Mouse (Mus musculus): ENCODE measurements around the gene Arhgap40. TPM values are rescaled to one million over a fixed set of nuclear protein-coding genes. Genes with fewer than 3 reads are reported as not detected.
A peak's percentile ranks its signal among the peaks of the same experiment; 100 is the strongest.

Arhgap40 gene
- polyA plus RNA-seq, 1 experiment from 2014 or later: 0.46 TPM

DNA sequence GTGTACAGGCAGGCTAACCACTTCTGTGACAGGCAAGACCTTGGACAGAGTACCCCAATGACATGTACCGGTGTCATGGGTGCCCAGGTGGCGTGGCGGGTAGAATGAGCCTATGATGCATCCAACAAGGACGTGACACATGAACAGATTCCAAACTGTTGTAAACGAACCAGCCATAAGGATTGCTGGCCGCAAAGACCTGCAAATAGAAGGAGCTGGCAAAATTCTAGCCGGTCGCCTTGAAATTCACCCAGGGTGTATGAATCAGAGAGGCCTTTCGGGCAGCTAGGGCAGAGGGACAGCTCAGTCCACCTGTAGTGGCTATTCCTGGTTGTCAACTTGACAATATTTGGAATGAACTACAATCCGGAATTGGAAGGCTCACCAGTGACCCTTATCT lies 41.8 kb downstream of the Arhgap40 start:
- Histone ChIP-seq H3K27me3 (peaks cover 60% of the 10 kb centered on the region), H3K4me1 (peaks cover 25% of the 10 kb centered on the region), H3K9ac (replicated peaks) (no peak overlapping the region), H3K9me3 (no peaks in the 10 kb centered on the region), H3K36me3 (no peaks in the 10 kb centered on the region), H3K4me2 (replicated peaks) (no peak overlapping the region), H3K4me3 (no peak overlapping the region), H3K27ac (replicated peaks) (no peak overlapping the region)
- WGBS: 16% methylated on average over 10 of the region's 10 CpGs
- no peak for ATAC-seq (ENCODE audit: low FRiP score, low read depth)

DNA sequence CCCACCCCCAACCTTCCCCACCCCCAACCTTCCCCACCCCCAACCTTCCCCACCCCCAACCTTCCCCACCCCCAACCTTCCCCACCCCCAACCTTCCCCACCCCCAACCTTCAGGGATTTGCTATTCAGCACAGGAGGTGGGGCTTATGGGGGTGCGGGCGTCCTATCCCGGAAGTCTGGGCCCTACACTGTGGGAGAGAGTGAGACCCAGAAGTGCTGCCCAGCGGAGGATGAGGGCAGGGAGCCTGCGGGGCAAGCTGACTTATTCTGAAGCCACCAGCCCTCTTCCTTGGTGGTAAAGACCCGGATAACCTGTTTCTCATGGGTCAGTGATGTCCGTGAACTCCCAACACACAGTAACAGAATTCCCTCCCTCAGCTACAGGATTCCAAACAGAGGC lies 42.7 kb downstream of the Arhgap40 start:
- Histone ChIP-seq H3K27me3 (peaks cover 57% of the 10 kb centered on the region), H3K9ac (replicated peaks) (0 out of 2 replicates have a peak overlapping the region, but pooled peaks have one; percentile 6), H3K36me3 (no peaks in the 10 kb centered on the region), H3K27ac (replicated peaks) (no peak overlapping the region), H3K9me3 (no peaks in the 10 kb centered on the region), H3K4me2 (replicated peaks) (peak overlapping the region; percentile 58), H3K4me3 (peak overlapping the region; percentile 7; the same call in 1 of the 2 replicates), H3K4me1 (peaks cover 33% of the 10 kb centered on the region)
- no peak for ATAC-seq (ENCODE audit: low FRiP score, low read depth)
- 1% methylated on average over 7 of the region's 7 CpGs for WGBS

DNA sequence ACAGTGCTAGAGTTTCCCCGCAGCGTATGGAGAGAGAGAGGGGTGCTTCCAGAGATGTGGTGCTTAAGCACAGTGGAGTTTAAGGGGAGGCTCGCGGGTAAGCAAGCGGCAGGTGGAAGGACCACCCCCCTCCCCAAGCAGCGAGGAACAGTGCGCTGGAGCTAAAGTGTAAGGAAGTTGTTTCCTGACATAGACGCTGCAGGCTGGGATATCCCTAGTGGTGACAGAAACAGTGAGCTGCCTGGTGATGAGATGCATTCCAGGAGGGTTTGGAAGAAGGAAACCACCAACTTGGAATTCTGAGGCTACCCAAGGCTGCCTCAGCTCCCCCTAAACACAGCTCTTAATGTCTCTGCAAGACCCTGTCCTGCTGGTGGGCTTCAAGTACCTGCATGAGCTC lies 43.2 kb downstream of the Arhgap40 start:
- under 1% methylated on average over 8 of the region's 8 CpGs for WGBS
- Histone ChIP-seq H3K36me3 (no peaks in the 10 kb centered on the region), H3K4me1 (peaks cover 39% of the 10 kb centered on the region), H3K4me2 (replicated peaks) (peak overlapping the region; percentile 58), H3K4me3 (peak overlapping the region; percentile 27), H3K9me3 (no peaks in the 10 kb centered on the region), H3K27me3 (peaks cover 51% of the 10 kb centered on the region), H3K27ac (replicated peaks) (peak overlapping the region; percentile 46; the same call in 1 of the 2 replicates), H3K9ac (replicated peaks) (0 out of 2 replicates have a peak overlapping the region, but pooled peaks have one; percentile 24)
- ATAC-seq (ENCODE audit: low FRiP score, low read depth): peak; percentile 3; the same call in 1 of the 2 replicates

DNA sequence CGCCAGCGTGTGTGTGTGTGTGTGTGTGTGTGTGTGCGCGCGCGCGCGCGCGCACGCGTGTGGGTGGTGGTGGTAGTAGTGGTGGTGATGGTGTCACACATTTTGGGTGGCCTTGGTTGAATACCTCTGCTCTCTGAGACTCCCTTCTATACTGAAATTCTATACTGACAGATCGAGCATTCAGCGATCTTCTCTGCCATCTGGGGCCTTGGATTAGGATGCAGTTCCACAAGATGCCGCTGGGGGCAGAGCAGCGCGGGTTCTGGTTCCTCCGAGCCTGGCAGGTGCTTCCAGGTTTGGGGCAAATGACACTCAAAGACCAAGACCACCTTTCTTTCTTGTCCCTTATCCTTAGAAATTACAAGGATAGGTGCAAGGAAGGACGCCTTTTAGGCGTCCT lies 43.6 kb downstream of the Arhgap40 start:
- Histone ChIP-seq H3K27ac (replicated peaks) (peak overlapping the region; percentile 52; the same call in 1 of the 2 replicates), H3K9me3 (no peaks in the 10 kb centered on the region), H3K4me3 (peak overlapping the region; percentile 27), H3K27me3 (peaks cover 47% of the 10 kb centered on the region), H3K36me3 (no peaks in the 10 kb centered on the region), H3K4me2 (replicated peaks) (peak overlapping the region; percentile 58), H3K4me1 (peaks cover 43% of the 10 kb centered on the region), H3K9ac (replicated peaks) (0 out of 2 replicates have a peak overlapping the region, but pooled peaks have one; percentile 24)
- ATAC-seq (ENCODE audit: low FRiP score, low read depth): peak; percentile 28
- under 1% methylated on average over 17 of the region's 20 CpGs for WGBS

DNA sequence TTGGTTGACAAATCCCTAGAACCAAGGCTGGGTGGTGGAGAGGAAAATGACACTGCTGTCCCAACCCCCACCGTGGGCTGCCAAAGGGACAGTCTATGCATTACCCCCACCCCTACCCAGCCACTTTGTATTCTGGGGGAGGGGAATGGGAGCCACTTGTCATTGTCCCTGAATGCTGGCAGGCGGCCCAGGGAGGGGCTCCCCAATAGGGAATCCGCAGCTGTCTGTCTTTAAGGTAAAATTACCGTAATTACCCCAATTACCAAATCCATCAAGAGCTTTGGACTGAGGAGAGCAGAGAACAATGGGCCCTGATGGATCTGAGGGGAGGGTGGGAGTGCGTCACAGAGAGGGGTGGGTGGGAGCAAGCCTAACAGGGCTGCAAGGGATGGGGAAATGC lies 44.2 kb downstream of the Arhgap40 start:
- Histone ChIP-seq H3K4me3 (no peak overlapping the region), H3K9me3 (no peaks in the 10 kb centered on the region), H3K27me3 (peaks cover 43% of the 10 kb centered on the region), H3K4me1 (peaks cover 48% of the 10 kb centered on the region), H3K36me3 (no peaks in the 10 kb centered on the region), H3K27ac (replicated peaks) (peak overlapping the region; percentile 52; the same call in 1 of the 2 replicates), H3K4me2 (replicated peaks) (0 out of 2 replicates have a peak overlapping the region, but pooled peaks have one; percentile 58), H3K9ac (replicated peaks) (no peak overlapping the region)
- peak; percentile 50 for ATAC-seq (ENCODE audit: low FRiP score, low read depth)
- 8% methylated on average over 5 of the region's 5 CpGs for WGBS

DNA sequence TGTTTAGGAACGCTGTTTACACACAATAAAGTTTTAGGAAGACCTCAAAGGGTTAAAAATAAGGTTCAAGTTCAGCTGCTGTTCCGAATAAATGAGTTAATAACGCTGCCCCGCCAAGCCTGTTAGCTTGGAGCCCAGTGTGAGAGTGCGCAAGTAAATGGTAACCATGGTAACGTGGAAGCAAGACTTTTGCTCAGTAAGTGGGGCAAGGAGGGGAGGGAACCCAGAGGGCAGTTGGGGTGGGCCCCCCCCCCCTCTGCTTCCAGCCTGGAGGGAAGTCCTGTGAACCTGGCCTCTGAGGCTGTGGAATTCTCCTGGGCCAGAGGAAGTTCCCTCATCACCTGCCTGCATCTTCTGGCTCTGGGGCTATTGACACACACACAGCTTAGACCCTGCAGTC lies 47.3 kb downstream of the Arhgap40 start:
- ATAC-seq (ENCODE audit: low FRiP score, low read depth): no peak
- Histone ChIP-seq H3K9ac (replicated peaks) (no peak overlapping the region), H3K4me1 (peaks cover 56% of the 10 kb centered on the region), H3K27ac (replicated peaks) (peak overlapping the region; percentile 81), H3K27me3 (peaks cover 26% of the 10 kb centered on the region), H3K9me3 (no peaks in the 10 kb centered on the region), H3K4me3 (no peak overlapping the region), H3K4me2 (replicated peaks) (no peak overlapping the region; the same call in 1 of the 2 replicates), H3K36me3 (no peaks in the 10 kb centered on the region)
- 26% methylated on average over 6 of the region's 6 CpGs for WGBS

DNA sequence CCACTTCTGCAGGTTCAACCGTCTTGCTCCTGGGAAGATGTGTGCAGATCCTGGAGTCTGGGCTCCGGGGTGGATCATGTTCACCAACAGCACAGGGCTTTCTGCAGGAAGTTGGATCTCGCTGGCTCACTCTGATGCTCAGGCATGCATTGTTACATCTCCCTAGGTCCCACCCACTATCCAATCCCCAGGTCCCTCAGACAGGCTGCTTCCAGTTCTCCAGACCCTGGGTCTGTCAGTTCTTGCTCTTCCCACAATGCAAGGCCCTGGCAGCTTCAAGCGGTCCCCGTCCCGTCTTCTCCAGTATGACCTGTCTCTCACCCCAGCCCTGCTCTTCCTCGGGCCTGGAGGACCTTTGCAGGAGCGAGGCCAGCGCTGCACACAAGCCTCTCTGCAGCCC lies 48.2 kb downstream of the Arhgap40 start:
- H3K9ac ChIP-seq (replicated peaks): no peak overlapping the region

DNA sequence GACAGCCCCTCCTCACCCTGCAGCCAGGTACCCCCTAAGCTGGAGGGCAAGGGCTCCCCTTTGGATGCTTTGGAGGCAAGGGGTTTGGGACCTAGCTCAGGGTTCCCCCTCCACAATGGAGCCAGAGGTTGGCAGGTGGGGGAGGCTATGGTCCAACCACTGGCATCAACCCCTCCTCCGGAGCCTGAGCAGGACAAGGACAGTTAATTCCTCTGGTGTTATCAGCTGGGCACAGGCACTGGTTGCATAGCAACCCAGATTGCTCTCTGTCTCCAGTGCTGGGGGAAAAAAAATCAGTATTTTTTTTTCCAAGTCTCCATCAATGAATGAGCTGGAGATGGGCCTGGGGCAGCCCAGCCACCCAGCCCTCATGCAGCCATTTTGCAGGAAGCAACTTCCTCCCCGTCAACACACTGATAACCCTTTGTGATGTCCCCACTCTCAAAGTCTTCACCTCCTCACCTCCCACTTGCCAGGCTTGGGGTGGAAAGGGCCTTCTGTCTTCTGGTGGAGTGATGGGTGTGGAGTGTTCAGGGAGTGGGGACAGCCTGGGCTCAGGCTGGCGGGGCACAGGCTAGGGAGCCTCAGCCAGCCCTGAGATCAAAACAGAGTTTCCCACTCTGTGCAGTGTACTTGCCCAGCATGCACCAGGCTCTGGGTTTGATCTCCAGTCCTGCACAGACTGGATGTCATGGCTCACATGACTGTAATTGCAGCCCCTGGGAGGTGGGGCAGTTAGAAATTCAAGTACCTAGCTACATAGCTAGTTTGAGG lies 49.0 kb downstream of the Arhgap40 start:
- Histone ChIP-seq H3K4me1 (peaks cover 41% of the 10 kb centered on the region), H3K36me3 (no peaks in the 10 kb centered on the region), H3K4me2 (replicated peaks) (0 out of 2 replicates have a peak overlapping the region, but pooled peaks have one; percentile 2), H3K27me3 (peaks cover 14% of the 10 kb centered on the region; the same call in 1 of the 2 replicates), H3K9me3 (no peaks in the 10 kb centered on the region), H3K27ac (replicated peaks) (peak overlapping the region; percentile 81), H3K4me3 (no peak overlapping the region), H3K9ac (replicated peaks) (no peak overlapping the region)
- ATAC-seq (ENCODE audit: low FRiP score, low read depth): peak; percentile 53
- WGBS: 52% methylated on average over 3 of the region's 3 CpGs

More for the DNA sequence above, 48.2 kb downstream of the Arhgap40 start:
- WGBS: 30% methylated on average over 9 of the region's 9 CpGs
- Histone ChIP-seq H3K4me2 (replicated peaks) (0 out of 2 replicates have a peak overlapping the region, but pooled peaks have one; percentile 2), H3K9me3 (no peaks in the 10 kb centered on the region), H3K36me3 (no peaks in the 10 kb centered on the region), H3K27me3 (peaks cover 18% of the 10 kb centered on the region), H3K27ac (replicated peaks) (peak overlapping the region; percentile 81), H3K4me1 (peaks cover 49% of the 10 kb centered on the region), H3K4me3 (no peak overlapping the region)
- ATAC-seq (ENCODE audit: low FRiP score, low read depth): no peak

DNA sequence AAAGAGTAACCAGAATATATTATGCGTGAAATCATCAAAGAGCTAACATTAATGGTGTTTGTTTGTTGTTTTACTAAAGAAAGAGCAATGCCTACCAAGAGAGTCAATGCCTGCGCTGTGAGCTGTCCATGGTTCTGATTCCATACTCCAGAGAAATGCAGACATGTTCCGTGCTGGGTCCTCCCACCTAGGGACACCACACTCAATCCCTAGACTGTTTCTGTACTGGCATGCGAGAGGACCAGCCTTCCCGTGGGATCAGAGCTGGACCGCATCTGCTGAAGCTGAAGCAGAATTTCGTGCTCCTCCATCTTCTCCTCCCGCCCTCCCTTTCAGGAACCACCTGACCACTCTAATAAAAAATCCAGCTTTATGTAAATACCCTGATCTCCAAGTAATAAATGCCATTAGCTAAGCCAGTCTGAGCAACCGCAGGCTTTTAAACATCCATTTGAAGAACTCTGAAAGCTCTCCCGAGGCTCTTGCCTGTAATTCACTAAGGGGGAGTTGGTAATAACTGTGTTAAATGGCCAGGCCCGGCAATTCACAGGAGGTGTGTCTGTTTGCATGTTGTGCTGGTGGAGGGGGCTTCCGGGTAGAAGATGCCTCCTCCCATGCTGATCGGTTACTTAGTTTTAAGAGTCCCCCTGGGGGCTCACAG lies 58.0 kb downstream of the Arhgap40 start:
- Histone ChIP-seq H3K36me3 (no peaks in the 10 kb centered on the region), H3K9me3 (no peaks in the 10 kb centered on the region), H3K27ac (replicated peaks) (no peak overlapping the region), H3K4me3 (no peak overlapping the region), H3K4me2 (replicated peaks) (no peak overlapping the region), H3K9ac (replicated peaks) (no peak overlapping the region), H3K27me3 (peaks cover 22% of the 10 kb centered on the region; the same call in 1 of the 2 replicates), H3K4me1 (peaks cover 7% of the 10 kb centered on the region)
- WGBS: 31% methylated on average over 13 of the region's 13 CpGs
- ATAC-seq (ENCODE audit: low FRiP score, low read depth): no peak

DNA sequence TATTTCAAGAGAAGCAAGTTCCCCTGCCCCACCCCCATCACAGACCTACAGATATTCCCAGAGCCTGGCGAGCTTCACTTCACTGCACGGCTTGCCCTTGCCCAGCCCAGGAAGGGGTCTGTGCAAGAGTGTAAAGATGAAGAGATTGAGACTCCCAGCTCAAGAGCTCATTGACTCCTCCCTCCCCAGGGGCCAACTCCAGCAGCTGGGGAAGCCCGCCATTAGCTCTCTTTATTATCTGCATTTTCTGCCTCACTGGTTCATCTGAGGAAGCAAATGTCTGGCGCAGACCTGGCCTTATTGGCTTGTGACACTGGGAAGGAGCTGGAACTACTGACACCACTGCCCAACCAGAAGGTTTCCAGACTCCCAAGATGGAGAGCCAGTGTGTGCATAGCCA lies 67.4 kb downstream of the Arhgap40 start:
- 44% methylated on average over 4 of the region's 4 CpGs for WGBS
- no peak overlapping the region for H3K9ac ChIP-seq (replicated peaks)
- H3K9me3 ChIP-seq: no peaks in the 10 kb centered on the region
- H3K27me3 ChIP-seq: 0 out of 2 replicates have a peak, but pooled peaks cover 14% of the 10 kb centered on the region
- ATAC-seq (ENCODE audit: low FRiP score, low read depth): no peak
- no peaks in the 10 kb centered on the region for H3K36me3 ChIP-seq
- H3K4me2 ChIP-seq (replicated peaks): no peak overlapping the region
- H3K27ac ChIP-seq (replicated peaks): 0 out of 2 replicates have a peak overlapping the region, but pooled peaks have one; percentile 1
- H3K4me3 ChIP-seq: no peak overlapping the region
- peaks cover 8% of the 10 kb centered on the region for H3K4me1 ChIP-seq

DNA sequence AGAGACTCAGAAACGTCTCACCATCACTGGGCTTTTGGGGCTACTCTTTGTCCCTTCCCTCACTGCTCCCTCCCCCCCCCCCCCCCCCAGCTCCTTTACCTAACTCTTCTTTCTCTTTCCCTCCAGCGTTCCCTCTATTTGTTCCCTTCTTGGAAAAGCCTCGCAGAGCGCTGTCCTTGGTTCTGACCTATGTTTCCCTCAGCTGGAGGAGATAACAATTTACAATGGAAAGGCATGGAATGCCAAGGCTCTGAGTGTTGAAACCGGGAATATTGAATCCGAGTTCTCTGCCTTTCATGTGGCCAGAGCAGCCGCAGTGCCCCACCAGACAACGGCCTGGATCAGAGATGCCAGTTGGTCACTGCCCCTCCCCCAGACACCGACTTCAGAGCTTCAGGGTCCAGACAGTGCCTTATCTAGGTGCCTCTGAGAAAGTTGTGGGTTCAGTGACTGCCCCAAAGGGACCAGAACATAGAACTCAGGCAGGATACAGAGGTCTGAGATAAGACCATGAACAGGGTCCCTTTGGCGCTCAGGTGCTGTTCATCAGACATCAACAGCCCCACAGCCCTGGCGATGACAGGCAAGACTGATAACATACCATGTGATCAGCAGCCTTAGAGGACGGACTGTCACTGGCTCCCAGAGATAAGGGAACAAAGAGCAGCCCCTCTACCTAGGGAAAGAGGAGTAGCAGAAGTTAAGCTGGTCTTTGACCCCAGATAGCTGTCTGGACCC lies 72.2 kb downstream of the Arhgap40 start:
- no peak overlapping the region for H3K9ac ChIP-seq (replicated peaks)
- no peaks in the 10 kb centered on the region for H3K36me3 ChIP-seq
- no peak overlapping the region for H3K4me3 ChIP-seq
- H3K9me3 ChIP-seq: no peaks in the 10 kb centered on the region
- peaks cover 27% of the 10 kb centered on the region for H3K4me1 ChIP-seq
- H3K27me3 ChIP-seq: peaks cover 20% of the 10 kb centered on the region
- no peak overlapping the region for H3K4me2 ChIP-seq (replicated peaks)
- 0 out of 2 replicates have a peak, but pooled peaks have one; percentile 52 for ATAC-seq (ENCODE audit: low FRiP score, low read depth)
- 13% methylated on average over 12 of the region's 12 CpGs for WGBS
- H3K27ac ChIP-seq (replicated peaks): no peak overlapping the region

Data from midbrain, embryonic 12.5 days (tissue).